Mouse (Mus musculus) urinary bladder, postnatal 25 days (tissue): Measurements from ENCODE around the gene Ppp4r2.
A peak's percentile ranks its signal among the peaks of the same experiment; 100 is the strongest.
"Not testable (repeated sequence)": the region's sequence is repeated elsewhere in the genome, so short reads cannot be mapped to it uniquely, and the experiment has no call there.

Experiments used
- DNase-seq: peaks from one replicate; pipeline ENCODE4 v3.0.0; 2022; ENCODE audit warnings: low spot score

Ppp4r2 gene

DNA sequence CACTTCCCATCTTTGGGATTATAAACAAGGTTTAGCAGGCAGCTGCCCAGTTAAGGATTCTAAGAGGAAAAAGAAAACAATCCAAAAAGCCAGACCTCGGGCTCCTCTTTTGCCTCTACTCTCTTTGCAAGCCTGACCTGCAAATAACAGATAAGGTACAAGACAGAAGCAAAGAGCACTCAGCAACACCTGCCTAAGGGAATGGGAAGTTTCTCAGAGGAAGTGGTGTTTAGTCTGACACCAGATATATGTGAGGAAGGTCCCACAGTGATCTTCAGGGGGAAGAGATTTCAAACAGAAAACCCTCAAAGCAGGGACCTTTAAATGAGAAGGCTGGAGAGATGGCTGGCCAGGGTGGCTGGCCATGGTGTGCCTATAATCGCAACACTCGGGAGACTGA is 2.2 kb upstream of the Ppp4r2 start:
- no peak for DNase-seq

DNA sequence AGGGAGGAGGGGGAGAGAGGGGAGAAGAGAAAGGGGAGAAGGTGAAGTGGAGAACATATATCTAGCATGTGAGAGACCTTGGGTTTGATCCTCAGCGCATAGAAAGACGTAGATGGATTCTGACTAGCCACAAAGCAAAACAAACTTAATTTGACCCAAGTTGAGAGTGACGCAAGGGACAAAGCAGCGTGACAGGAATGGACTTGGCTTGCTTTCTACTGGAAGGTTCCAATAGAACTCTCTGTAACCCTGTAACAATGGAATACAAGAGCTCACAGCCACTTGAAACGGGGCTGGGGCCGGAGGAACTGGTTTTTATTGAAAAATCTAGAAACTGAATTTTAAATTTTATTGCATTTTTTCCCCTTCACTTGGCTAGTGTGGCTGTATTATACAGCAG is 1.7 kb upstream of the Ppp4r2 start:
- no peak for DNase-seq

DNA sequence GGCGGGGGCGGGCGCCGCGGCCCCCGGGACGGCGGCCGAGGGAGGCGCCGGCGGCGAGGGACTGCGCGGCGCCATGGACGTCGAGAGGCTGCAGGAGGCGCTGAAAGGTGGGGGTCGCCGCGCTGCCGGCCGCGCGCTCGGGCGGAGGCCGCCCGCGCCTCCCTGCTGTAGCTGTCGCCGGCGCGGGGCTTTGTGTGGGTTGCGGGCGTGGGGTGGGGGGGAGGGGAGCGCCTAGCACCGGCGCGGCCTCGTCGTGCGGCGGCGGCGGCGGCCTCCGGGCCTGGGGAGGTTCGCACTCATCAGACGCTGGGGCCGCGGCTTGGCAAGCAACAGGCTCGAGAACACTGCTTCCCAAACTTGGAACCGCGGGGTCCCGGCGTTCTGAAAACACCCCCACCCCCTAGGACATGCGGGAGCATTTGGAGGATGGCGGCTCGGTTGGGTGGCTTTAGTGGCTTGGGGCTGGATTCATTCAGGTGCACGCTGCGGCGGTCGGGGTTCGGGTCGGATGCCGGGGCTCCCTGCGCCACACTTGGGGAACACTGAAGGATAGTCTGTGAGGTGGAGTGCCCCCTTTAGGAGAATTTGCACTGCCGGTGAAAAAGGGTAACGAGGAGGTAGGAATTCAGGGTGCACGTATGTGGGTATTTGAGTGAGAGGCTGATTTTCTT is 524 bp downstream of the Ppp4r2 start:
- peak; percentile 44 for DNase-seq

DNA sequence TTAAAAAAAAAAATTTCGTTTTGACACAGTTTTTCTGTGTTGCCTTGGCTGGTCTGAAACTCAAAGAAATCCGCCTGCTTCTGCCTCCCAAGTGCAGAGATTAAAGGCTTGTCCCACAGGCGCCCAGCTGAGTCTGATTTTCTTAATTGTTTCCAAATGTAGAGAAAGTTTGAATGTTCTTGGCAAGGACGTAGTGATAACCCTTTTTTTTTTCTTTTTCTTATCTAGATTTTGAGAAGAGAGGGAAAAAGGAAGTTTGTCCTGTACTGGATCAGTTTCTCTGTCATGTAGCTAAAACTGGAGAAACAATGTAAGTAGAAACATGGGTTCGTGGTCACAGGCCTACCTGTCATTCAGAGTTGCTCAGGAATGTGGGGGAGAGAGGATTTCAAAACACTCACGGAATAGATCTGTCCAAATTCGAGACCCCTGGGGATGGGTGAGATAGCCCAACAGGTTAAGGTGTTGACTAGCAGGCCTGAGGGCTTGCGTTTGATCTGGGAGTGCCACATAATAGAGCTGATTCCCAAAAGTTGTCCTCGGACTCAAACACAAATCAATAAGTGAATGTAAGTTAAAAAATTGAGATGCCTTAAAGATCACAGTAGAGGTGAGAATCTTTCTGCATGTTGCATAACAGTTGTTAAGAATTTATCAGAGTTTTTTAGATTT is 1.2 kb downstream of the Ppp4r2 start:
- no peak for DNase-seq

DNA sequence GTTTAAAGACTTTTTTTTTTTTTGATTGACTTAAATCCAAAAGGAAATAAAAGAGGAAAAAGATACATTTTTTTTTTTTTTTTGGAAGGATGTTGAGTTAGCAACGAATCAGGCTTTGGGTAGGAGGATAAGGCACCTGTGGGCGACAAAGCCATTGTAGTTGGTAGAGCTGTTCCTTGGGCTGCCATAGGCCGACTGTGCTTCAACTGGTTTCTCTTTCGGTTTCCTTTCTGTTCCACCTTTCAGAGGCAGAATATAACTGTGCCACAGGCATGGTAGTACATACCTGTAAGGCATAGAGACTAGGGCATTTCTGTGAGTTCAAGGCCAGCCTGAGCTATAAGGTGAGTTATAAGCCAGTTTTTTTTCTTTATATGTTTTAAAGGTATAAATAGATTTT is 11.6 kb downstream of the Ppp4r2 start:
- DNase-seq, result no peak

DNA sequence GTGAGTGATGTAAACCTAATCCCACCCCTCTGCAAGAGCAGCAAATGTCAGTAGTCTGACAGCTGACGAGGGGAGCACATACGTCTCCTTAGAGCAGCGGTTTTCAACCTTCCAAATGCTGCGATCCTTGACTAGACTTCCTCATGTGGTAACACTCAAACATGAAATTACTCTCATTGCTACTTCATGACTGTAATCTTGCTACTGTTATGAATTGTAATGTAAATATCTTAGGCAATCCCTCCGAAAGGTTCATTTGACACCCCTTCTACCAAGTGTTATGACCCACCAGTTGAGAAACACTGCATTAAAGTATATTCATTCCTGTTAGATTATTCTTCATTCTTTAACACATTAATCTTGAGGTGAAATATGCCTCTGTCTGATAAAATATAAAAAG is 13.8 kb downstream of the Ppp4r2 start:
- no peak for DNase-seq

DNA sequence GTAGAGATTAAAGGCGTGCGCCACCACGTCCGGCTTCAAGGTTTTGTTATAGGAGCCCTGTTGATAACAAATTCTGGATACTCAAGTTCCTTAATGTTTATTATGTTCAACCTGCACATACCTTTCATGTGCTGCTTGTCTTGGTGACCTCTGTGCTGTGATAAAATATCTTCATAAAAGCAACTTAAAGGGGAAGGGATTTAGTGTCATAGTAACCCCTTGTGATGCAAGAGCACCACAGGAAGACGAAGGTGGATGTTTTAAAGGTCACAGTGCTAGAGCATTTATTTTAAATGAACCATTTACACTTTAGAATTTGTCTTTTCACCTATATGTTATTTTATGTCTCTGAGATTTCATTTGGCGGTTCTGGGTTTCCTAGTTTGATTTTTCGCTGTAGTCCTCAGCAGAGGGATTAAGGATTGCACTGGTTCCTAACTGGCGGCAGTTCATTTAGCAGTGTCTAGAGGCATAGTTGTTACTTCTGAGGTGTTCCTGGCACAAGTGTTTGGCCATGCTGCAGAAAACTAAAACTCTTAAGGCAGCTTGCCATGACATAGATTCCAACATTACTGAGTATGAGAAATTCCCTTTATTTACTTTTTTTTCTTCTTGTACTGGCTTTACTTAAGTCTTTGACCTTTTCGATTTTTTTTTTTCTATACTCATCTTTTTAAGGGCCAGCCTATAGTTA is 15.4 kb downstream of the Ppp4r2 start:
- no peak for DNase-seq

DNA sequence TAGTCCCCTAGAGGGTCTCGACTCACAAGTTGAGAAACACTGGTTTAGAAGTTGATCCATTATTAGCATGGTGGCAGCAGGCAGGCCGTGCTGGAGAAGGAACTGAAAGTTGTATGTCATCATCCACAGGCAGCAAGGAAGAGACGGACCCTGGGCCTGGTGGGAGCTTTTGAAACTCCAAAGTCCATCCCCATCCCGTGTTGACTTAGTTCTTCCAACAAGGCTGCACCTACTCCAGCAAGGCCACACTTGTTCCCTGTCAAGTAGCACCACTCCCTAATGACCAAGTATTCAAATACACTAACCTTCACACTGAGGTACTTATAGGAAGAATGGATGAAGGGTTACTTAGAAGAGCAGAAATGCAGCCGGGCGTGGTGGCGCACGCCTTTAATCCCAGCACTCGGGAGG is 17.3 kb downstream of the Ppp4r2 start:
- no peak for DNase-seq

DNA sequence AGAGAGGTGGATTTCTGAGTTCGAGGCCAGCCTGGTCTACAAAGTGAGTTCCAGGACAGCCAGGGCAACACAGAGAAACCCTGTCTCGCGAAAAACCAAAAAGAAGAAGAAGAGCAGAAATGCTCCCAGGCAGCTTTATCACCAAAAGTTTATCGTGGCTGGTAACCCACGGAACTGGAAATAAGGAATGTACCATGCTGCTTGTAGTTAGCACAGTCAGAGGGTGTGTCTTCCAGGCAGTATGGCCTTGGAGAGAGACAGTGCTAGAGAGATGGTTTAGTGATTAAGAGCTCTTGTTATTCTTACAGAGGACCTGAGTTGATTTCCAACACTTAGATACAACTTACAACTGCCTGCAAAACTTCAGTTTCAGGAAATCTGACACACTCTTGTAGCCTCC is 17.7 kb downstream of the Ppp4r2 start:
- DNase-seq, result no peak

DNA sequence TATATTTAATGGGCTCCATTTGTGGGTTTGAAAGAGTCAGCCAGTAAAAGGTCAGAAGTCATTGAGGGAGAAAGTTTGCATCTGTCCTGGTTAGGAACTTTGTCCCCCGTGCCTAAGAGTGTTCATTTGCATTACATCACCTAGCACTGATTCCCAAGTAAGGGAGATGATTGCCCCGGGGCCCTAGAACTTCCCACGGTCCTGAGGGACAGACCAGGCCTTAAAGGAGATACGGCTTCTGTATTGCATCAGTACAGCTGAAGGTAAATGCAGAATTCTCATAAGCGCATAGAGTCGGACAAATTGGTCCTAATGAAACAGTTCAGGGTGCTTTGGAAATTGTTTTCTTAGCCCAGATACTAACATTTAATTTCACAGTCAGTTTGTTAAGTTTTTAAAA is 31.9 kb downstream of the Ppp4r2 start:
- DNase-seq, result no peak

DNA sequence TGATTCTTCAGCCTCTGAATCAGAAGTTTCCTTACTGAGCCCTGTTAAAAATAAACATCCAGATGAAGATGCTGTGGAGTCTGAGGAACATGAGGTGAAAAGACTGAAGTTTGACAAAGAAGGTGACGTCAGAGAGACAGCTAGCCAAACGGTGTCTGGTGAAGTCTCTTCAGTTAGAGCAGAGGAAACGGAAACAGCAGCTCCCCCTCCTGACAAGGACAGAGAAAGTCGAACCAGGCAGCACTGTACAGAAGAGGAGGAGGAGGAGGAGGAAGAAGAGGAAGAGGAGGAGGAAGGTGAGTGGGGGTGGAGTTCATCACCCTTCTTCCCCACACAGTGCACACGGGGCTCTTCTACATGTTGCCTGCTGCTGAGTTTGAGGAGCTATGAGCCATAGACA is 32.4 kb downstream of the Ppp4r2 start:
- DNase-seq, result not testable (repeated sequence)

DNA sequence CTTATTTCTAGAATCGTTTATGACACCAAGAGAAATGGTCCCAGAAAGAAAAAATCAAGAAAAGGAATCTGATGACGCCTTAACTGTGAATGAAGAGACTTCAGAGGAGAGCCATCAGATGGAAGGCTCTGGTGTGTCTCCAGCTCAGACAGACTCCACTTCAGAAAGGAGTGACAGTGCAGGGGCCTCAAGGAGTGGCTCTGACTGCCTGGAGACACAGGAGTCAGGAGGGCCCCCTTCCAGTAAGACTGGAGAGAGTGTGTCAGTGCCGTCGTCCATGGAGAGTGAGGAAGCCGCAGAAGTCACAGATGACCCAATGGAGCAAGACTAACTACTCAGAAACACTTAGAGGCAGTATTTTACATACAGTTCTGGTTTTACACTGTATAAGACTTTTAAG is 32.8 kb downstream of the Ppp4r2 start:
- not testable (repeated sequence) for DNase-seq

DNA sequence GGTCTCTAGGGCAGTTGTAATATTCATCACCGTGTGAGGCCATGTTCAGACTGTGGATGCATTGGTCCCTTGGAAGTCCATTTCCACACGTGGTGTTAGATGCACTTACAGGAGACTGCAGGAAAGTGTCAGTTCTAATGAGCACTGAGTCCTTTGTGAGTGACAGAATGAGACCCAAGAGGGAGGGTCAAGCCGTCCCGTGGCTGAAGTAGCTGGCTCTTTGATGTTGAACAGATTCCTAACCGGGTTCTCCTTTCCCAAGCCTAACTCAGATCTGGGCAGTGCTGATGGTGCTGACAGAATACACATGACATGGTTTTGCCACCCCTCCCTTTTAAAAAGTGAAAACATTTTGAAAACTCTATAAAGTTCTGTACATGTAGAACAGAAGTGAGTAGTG is 35.4 kb downstream of the Ppp4r2 start:
- no peak for DNase-seq

DNA sequence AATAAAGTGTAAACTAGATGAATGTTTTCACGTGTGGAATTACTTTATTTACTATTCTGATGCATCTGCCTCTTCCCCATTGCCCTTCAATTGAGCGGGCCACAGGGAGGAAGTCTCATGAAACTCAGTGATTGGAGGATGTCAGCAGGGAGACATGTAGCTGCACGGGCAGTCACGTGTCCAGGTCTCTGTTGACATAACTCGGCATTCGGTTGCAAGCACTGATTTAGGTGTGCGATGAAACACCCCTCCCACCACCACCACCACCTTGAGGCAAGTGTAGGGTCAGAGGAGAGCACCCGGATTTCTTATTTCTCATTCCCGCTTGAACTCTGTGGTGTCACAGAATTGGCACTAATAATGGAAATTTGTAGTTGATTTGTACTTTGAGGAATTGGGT is 36.5 kb downstream of the Ppp4r2 start:
- no peak for DNase-seq

DNA sequence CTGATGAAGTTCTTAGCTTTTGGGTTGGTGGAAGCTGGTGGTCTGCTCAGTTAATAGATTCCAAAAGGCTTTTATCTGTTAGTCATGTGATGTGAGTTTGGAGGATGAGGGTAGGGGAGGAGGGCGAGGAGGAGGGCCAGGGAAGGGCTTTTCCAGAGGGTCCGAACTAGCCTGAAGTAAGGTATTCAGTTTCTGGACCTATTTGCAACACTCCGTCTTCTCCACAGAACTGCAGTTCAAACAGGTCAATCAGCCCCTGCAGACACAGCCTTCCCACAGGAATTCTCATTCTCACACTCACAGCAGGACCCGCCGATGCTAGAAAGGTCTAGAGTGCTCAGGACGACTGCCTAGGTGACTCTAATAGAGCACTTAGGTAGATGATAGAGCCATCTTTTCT is 39.8 kb downstream of the Ppp4r2 start:
- no peak for DNase-seq

DNA sequence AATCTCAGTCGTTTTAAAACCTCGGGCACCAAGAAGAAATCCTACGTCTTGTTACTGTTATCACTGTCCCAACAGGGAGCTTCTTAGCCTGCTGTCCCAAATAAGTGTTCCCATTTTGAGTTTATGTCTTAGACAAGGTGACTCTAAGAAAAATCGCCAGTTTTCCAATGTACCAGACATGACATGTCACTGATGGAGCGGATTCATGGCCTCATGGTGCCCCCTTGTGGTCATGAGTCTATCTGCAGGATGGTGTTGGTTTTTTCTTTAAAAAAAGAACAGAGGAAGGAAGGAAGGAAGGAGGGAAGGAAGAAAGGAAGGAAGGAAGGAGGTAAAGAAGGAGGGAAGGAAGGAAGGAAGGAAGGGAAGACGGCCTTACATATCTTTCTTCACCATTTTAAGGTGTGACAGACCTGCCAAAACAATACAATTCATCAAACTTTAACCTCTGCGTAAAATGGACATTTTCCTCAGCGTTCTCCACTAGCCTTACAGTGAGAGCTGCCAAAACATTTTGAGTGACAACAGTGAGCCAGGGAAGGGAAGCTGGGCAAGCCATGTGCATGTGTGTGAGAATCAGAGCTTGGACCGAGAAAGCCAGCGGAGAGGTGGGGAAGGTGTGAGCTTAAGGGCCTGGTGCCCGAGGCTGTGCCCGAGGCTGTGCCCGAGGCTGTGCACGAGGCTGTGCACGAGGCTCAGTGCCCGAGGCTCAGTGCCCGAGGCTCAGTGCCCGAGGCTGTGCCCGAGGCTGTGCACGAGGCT is 42.6 kb downstream of the Ppp4r2 start:
- DNase-seq, result peak; percentile 60

DNA sequence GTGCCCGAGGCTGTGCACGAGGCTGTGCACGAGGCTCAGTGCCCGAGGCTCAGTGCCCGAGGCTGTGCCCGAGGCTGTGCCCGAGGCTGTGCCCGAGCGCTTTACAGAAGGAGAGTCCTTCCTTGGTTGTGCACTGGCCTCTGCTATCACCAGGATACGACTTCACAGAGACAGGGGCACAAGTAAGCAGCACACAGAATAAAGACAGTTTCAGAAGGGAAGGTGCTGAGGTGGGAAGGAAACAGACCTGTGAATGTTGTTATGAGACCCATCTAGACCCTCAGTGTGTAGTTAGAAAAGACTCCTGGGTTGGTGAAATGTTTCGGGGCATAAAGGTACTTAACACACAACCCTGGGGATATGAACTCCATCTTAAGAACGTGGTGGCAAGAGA is 43.2 kb downstream of the Ppp4r2 start:
- DNase-seq, result no peak

DNA sequence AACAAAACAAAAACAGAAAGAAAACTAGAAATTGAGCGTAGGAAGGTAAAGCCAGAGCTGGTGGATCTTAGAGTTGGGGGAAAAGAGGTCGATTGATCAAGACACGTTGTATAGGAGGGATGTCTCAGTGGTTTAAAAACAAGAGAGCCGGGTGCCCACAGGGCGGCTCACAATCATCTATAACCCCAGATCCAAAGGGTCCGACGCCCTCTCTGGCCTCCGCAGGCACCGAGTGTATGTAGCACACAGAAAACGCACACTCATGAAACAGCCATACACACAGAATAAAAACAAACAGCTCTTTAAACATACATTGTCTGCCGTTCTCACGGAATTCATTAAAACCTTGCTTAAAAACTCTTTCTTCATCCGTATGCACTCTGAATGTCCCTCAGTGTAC is 45.1 kb downstream of the Ppp4r2 start:
- DNase-seq, result no peak

DNA sequence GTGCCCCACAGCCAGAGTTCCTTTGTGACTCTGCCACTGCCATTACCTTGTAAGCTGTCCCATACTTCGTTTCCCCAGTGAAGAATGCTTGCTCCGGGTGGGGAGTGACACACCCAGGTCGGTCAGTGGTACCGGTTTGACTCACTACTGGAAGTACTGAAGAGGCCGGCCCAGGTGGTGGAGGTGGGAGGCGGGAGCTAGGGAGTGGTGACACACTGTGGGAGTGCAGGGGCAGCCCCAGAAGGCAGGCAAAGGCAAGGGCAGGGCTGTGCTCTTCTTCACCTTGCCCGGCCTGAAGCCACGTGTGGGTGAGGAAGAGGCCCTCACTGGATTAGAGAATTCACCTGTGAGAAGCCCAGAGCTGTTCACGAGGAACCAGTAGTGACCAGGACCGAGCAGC is 46.2 kb downstream of the Ppp4r2 start:
- DNase-seq, result peak; percentile 26

DNA sequence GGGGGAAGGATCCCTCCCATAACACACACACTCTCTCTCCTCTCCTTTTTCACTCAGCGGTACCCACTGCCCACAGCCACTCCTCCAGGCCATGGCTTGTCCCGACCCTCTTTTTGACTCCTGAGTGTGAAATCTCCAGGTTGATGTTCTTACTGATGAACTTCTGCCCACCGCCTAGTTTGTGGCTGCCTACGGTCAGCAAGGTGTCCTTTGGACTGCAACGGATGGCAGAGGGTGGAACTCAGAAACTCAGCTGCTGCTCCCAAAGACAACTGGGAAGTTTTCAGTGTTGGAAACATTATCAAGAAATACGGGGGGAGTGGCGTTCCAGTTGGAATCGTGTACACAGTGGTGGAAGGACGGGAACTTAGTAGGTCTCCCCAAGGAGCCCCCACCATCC is 48.2 kb downstream of the Ppp4r2 start:
- no peak for DNase-seq

DNA sequence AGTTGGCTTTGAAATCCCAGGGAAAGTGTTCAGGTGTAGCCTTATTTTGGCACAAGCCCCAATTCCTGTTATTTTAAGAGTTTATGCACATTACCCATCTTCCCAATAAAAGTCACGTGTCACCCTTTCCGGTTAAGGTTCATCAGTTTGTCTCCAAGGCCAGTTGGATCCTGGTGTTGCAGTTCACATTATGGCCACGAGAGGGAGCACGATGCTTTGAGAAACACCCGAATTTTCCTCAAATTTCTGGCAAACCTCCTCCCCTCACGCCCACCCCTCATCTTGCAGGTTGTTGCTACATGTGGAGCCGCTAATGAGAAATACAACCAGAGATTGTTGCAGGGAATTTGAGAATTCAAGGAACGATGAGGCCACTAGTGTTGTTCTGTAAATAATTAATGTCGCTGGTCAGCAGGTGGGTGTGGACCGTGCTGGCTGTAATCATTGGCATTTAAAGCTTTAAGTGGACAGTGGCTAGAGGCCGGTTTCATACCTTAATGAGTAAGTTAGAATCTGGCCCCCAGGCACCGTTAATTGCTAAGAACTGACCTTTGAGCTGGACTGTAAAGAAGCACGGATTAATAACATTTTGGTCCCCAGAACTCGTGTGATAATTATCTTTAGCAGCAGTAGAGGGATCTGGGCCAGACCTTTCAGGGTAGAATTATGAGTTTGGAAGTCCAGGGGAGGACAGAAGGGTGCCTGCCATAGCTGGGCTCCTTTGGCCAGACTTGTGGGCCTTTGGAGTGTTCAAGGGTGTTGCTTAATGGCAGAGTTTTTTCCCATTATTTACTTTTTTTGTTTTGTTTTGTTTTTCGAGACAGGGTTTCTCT is 49.2 kb downstream of the Ppp4r2 start:
- DNase-seq, result peak; percentile 70

DNA sequence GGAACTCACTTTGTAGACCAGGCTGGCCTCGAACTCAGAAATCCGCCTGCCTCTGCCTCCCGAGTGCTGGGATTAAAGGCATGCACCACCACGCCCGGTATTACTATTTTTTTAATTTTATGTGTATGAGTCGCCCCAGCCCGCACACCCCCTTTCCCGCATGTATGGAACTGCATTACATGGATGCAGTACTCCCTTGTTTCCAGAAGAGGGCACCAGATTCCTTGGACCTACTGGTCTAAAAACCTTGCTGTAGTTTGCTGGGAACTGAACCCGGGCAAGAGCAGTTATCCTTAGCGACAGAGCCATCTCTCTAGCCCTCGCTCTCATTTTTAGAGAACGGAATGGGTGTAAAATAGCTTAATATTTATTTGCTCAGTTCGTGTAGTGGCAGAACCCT is 49.8 kb downstream of the Ppp4r2 start:
- no peak for DNase-seq
